Comparison of ENCODE assay signal across 16 mouse cellular contexts in genomic region chr17:26175248-26175647, GRCm38 (mm10). TPM values are rescaled to one million over a fixed set of nuclear protein-coding genes. Genes with fewer than 3 reads are reported as not detected.
DNase-seq lines count a peak whose midpoint lies in the region; ATAC-seq and TF ChIP-seq lines count a peak whose summit lies in the region.
"Not testable (repeated sequence)": the region's sequence is repeated elsewhere in the genome, so short reads cannot be mapped to it uniquely, and the experiment has no call there.
"Had no signal": no experiment of that assay in that cellular context is flagged by ENCODE, and none has a peak within 500 bp of the region (broad histone marks: within the 10 kb centered on the region; RNA-seq: fewer than 3 reads in every experiment).

No protein-coding gene starts in this region.

- H3K27me3 ChIP-seq in ES-Bruce4 (ENCODE audit: control insufficient read depth, insufficient read depth, low read length, poor library complexity, severe bottlenecking); Patski; heart, postnatal 0 days (ENCODE audit: control insufficient read depth, insufficient read depth, low read length); kidney, postnatal 0 days (ENCODE audit: insufficient read depth, low read length); liver, embryonic 14.5 days (ENCODE audit: control insufficient read depth, insufficient read depth, low read length); lung, postnatal 0 days (replicated peaks; ENCODE audit: insufficient read depth, low read length); stomach, postnatal 0 days (ENCODE audit: control insufficient read depth, insufficient read depth, low read length): not testable (repeated sequence)

- not testable (repeated sequence) for H3K4me1 ChIP-seq in ES-Bruce4 (ENCODE audit: control insufficient read depth, insufficient read depth, low read length); heart, postnatal 0 days (ENCODE audit: control insufficient read depth, insufficient read depth); kidney, postnatal 0 days (replicated peaks; ENCODE audit: insufficient read depth, low read length); liver, embryonic 14.5 days (replicated peaks; ENCODE audit: control insufficient read depth in 2 of 2, insufficient read depth in 2 of 2, low read length in 1 of 2); lung, postnatal 0 days (ENCODE audit: insufficient read depth, low read depth, low read length); stomach, postnatal 0 days (replicated peaks; ENCODE audit: control insufficient read depth, insufficient read depth)

- H3K4me3 ChIP-seq in ES-Bruce4 (ENCODE audit: low read depth, low read length); gastrocnemius, adult 2 months; heart, postnatal 0 days (ENCODE audit: low read depth, low read length); kidney, postnatal 0 days (replicated peaks; ENCODE audit: low read depth, low read length); liver, embryonic 14.5 days (ENCODE audit: insufficient read depth in 1 of 2, low read depth in 2 of 2, low read length in 2 of 2); lung, postnatal 0 days (ENCODE audit: low read depth, low read length); stomach, postnatal 0 days (ENCODE audit: low read depth, low read length): not testable (repeated sequence)

- not testable (repeated sequence) for ATAC-seq in Patski; heart, postnatal 0 days (ENCODE audit: insufficient read depth, low read depth); kidney, postnatal 0 days (replicated peaks; ENCODE audit: low FRiP score, low read depth); liver, embryonic 14.5 days (ENCODE audit: insufficient read depth); lung, postnatal 0 days; stomach, postnatal 0 days (ENCODE audit: low FRiP score, low TSS enrichment)

- CTCF ChIA-PET in Patski (lab: Charles Lee): interaction anchor here (1.4 kb wide), 1 partner anchor 29 kb away, joined by 4 read pairs; no protein-coding TSS in a partner anchor

- intact Hi-C loops in gastrocnemius, adult 2 months (cut with DNase I): not testable (repeated sequence)

- H3K4me2 ChIP-seq in heart, postnatal 0 days (ENCODE audit: low read depth, low read length); kidney, postnatal 0 days (ENCODE audit: low read length); liver, embryonic 14.5 days (ENCODE audit: low read depth); lung, postnatal 0 days (replicated peaks; ENCODE audit: low read depth, low read length); stomach, postnatal 0 days (replicated peaks; ENCODE audit: low read depth): not testable (repeated sequence)

- in situ Hi-C loops in Patski (cut with MboI; ENCODE audit: low pct_unique_long_range_greater_than_20kb): not testable (repeated sequence)

- H3K27ac ChIP-seq in ES-Bruce4 (ENCODE audit: insufficient read depth, low read length); gastrocnemius, adult 2 months; heart, postnatal 0 days (ENCODE audit: low read depth); kidney, postnatal 0 days; liver, embryonic 14.5 days; lung, postnatal 0 days (ENCODE audit: low read length); stomach, postnatal 0 days (replicated peaks): not testable (repeated sequence)

- WGBS in heart, postnatal 0 days: 84% methylated on average over 2 of the region's 2 CpGs
- WGBS in kidney, postnatal 0 days: 88% methylated on average over 2 of the region's 2 CpGs
- WGBS in liver, embryonic 14.5 days (ENCODE audit: insufficient replicate concordance): 70% methylated on average over 2 of the region's 2 CpGs
- WGBS in lung, postnatal 0 days: 88% methylated on average over 2 of the region's 2 CpGs
- WGBS in stomach, postnatal 0 days: 79% methylated on average over 2 of the region's 2 CpGs

- TF ChIP-seq POLR2A in ES-Bruce4 (IDR thresholded peaks at IDR 0.05; ENCODE audit: insufficient read depth, low read length): not testable (repeated sequence)

- not testable (repeated sequence) for DNase-seq in Patski (ENCODE audit: low read depth, low spot score); gastrocnemius, adult 2 months; heart, postnatal 0 days (ENCODE audit: low spot score); liver, embryonic 14.5 days (ENCODE audit: low read depth in 3 of 3, low spot score in 3 of 3); lung, postnatal 0 days (ENCODE audit: low spot score); stomach, postnatal 0 days (ENCODE audit: low spot score)
- peak; percentile 16 for DNase-seq in kidney, postnatal 0 days (ENCODE audit: low spot score)

- POLR2A ChIA-PET in Patski (lab: Charles Lee): interaction anchor here (0.6 kb wide), 1 partner anchor 364 kb away, joined by 3 read pairs; no protein-coding TSS in a partner anchor

- TF ChIP-seq CTCF in ES-Bruce4 (IDR thresholded peaks at IDR 0.05; ENCODE audit: low read depth, low read length): peak; percentile 11
- peak; percentile 32 for TF ChIP-seq CTCF in Patski (IDR thresholded peaks at IDR 0.05)
- peak; percentile 30; the same call in 1 of the 2 replicates for TF ChIP-seq CTCF in gastrocnemius, adult 2 months (IDR thresholded peaks at IDR 0.05)
- TF ChIP-seq CTCF in heart, postnatal 0 days (IDR thresholded peaks at IDR 0.05; ENCODE audit: low read depth): peak; percentile 8; the same call in 1 of the 2 replicates
- peak; percentile 47; the same call in 1 of the 2 replicates for TF ChIP-seq CTCF in kidney, postnatal 0 days (IDR thresholded peaks at IDR 0.05; ENCODE audit: low read depth)
- TF ChIP-seq CTCF in liver, embryonic 14.5 days (IDR thresholded peaks at IDR 0.05; ENCODE audit: low read depth): peak; percentile 40
- TF ChIP-seq CTCF in lung, postnatal 0 days (IDR thresholded peaks at IDR 0.05): peak; percentile 39; the same call in 1 of the 2 replicates
- TF ChIP-seq CTCF in stomach, postnatal 0 days (IDR thresholded peaks at IDR 0.05; ENCODE audit: low read depth): peak; percentile 48

- H3K9me3 ChIP-seq in ES-Bruce4 (replicated peaks; ENCODE audit: control insufficient read depth, insufficient read depth, low read length, poor library complexity, severe bottlenecking); heart, postnatal 0 days (replicated peaks; ENCODE audit: control insufficient read depth, low read length); kidney, postnatal 0 days (replicated peaks; ENCODE audit: low read length); liver, embryonic 14.5 days (ENCODE audit: control insufficient read depth, low read length); lung, postnatal 0 days (ENCODE audit: low read length); stomach, postnatal 0 days (ENCODE audit: control insufficient read depth, low read length): not testable (repeated sequence)

- H3K9ac ChIP-seq in ES-Bruce4 (ENCODE audit: low read depth, poor library complexity, severe bottlenecking); heart, postnatal 0 days (replicated peaks; ENCODE audit: low read depth, low read length); kidney, postnatal 0 days (ENCODE audit: low read depth, low read length); liver, embryonic 14.5 days (replicated peaks); lung, postnatal 0 days (replicated peaks; ENCODE audit: low read depth); stomach, postnatal 0 days (ENCODE audit: low read length): not testable (repeated sequence)

- TF ChIP-seq EP300 in ES-Bruce4 (IDR thresholded peaks at IDR 0.05; ENCODE audit: insufficient read depth, low read depth, low read length); heart, postnatal 0 days (IDR thresholded peaks at IDR 0.05; ENCODE audit: low read depth); liver, embryonic 14.5 days (IDR thresholded peaks at IDR 0.05; ENCODE audit: low read depth); lung, postnatal 0 days (IDR thresholded peaks at IDR 0.05); stomach, postnatal 0 days (optimal IDR thresholded peaks at IDR 0.05): not testable (repeated sequence)

- H3K36me3 ChIP-seq in ES-Bruce4 (ENCODE audit: control insufficient read depth, insufficient read depth, low read length, poor library complexity, severe bottlenecking): peaks cover 15% of the 10 kb centered on the region
- peaks cover 13% of the 10 kb centered on the region; the same call in 1 of the 2 replicates for H3K36me3 ChIP-seq in heart, postnatal 0 days (replicated peaks; ENCODE audit: control insufficient read depth, insufficient read depth, low read length)
- H3K36me3 ChIP-seq in kidney, postnatal 0 days (ENCODE audit: insufficient read depth, low read length): 0 out of 2 replicates have a peak, but pooled peaks cover 12% of the 10 kb centered on the region
- H3K36me3 ChIP-seq in liver, embryonic 14.5 days (replicated peaks; ENCODE audit: control insufficient read depth, insufficient read depth, low read depth); lung, postnatal 0 days (ENCODE audit: insufficient read depth, low read length); stomach, postnatal 0 days (ENCODE audit: control insufficient read depth, insufficient read depth, low read length): not testable (repeated sequence)

RNA-seq across cellular contexts. Expression of gene Pdia2, which starts 23.6 kb away (rescaled TPM):
- polyA plus RNA-seq in ES-Bruce4 (2011; ENCODE audit: insufficient read depth, insufficient read length, low read depth, missing spikeins) (0.43 TPM in 1 of 2 replicates, not detected in the other), Patski (2021) (0.22 TPM)
- total RNA-seq in gastrocnemius, adult 2 months (2021): not detected
- 0.85 TPM in 1 of 2 replicates, not detected in the other for total RNA-seq in heart, postnatal 0 days (2014; rRNA removed; ENCODE audit: low replicate concordance)
- polyA plus RNA-seq in heart, postnatal 0 days (2015; fragmentation: Nextera tagmentation; extraction: Ambion mirVana): 0.10 TPM in 1 of 2 replicates, not detected in the other
- polyA plus RNA-seq in kidney, postnatal 0 days (2015; fragmentation: Nextera tagmentation; extraction: Ambion mirVana): 1.9 and 2.0 TPM in 2 replicates
- 22.0 and 25.9 TPM in 2 replicates for polyA plus RNA-seq in liver, embryonic 14.5 days (2012; rRNA removed)
- 86.6 and 89.7 TPM in 2 replicates for polyA plus RNA-seq in liver, embryonic 14.5 days (2014; fragmentation: Nextera tagmentation; extraction: Ambion mirVana)
- polyA plus RNA-seq in lung, postnatal 0 days (2015; fragmentation: Nextera tagmentation; extraction: Ambion mirVana): 0.40 and 0.49 TPM in 2 replicates
- polyA plus RNA-seq in stomach, postnatal 0 days (2015; fragmentation: Nextera tagmentation; extraction: Ambion mirVana): 172 and 176 TPM in 2 replicates
- total RNA-seq: gastrocnemius, adult 18-20 months; gastrocnemius, postnatal 14 days; heart, adult 18-20 months; heart, postnatal 25 days had no signal
- polyA plus RNA-seq: CD4-positive, CD25-positive, alpha-beta regulatory T cell, adult 4 months; forebrain, embryonic 15.5 days had no signal

RNA-seq across cellular contexts. Expression of gene Rgs11, which starts 27.5 kb away (rescaled TPM):
- polyA plus RNA-seq in ES-Bruce4 (2011; ENCODE audit: insufficient read depth, insufficient read length, low read depth, missing spikeins): 2.4 and 4.2 TPM in 2 replicates
- polyA plus RNA-seq in Patski (2021): 0.76 TPM
- under 1 TPM; 0.33 to 0.54 TPM for total RNA-seq in gastrocnemius, adult 2 months (2021)
- total RNA-seq in heart, postnatal 0 days (2014; rRNA removed; ENCODE audit: low replicate concordance): 1.5 and 6.4 TPM in 2 replicates
- 1.2 and 1.5 TPM in 2 replicates for polyA plus RNA-seq in heart, postnatal 0 days (2015; fragmentation: Nextera tagmentation; extraction: Ambion mirVana)
- polyA plus RNA-seq in kidney, postnatal 0 days (2015; fragmentation: Nextera tagmentation; extraction: Ambion mirVana): 9.1 and 11.1 TPM in 2 replicates
- polyA plus RNA-seq in liver, embryonic 14.5 days (2012; rRNA removed): 0.35 and 0.48 TPM in 2 replicates
- 0.10 and 0.28 TPM in 2 replicates for polyA plus RNA-seq in liver, embryonic 14.5 days (2014; fragmentation: Nextera tagmentation; extraction: Ambion mirVana)
- 11.8 and 12.0 TPM in 2 replicates for polyA plus RNA-seq in lung, postnatal 0 days (2015; fragmentation: Nextera tagmentation; extraction: Ambion mirVana)
- 24.4 and 27.5 TPM in 2 replicates for polyA plus RNA-seq in stomach, postnatal 0 days (2015; fragmentation: Nextera tagmentation; extraction: Ambion mirVana)
- polyA plus RNA-seq: C2C12 had no signal

RNA-seq across cellular contexts. Expression of gene Arhgdig, which starts 32.3 kb away (rescaled TPM):
- polyA plus RNA-seq in ES-Bruce4 (2011; ENCODE audit: insufficient read depth, insufficient read length, low read depth, missing spikeins): 9.5 and 9.8 TPM in 2 replicates
- 17.0 TPM for polyA plus RNA-seq in Patski (2021)
- under 1 TPM; 0.53 to 0.64 TPM for total RNA-seq in gastrocnemius, adult 2 months (2021)
- total RNA-seq in heart, postnatal 0 days (2014; rRNA removed; ENCODE audit: low replicate concordance): 0.58 and 1.9 TPM in 2 replicates
- 1.4 TPM in 2 replicates for polyA plus RNA-seq in heart, postnatal 0 days (2015; fragmentation: Nextera tagmentation; extraction: Ambion mirVana)
- polyA plus RNA-seq in kidney, postnatal 0 days (2015; fragmentation: Nextera tagmentation; extraction: Ambion mirVana): 16.8 and 22.4 TPM in 2 replicates
- 10.6 and 11.6 TPM in 2 replicates for polyA plus RNA-seq in liver, embryonic 14.5 days (2012; rRNA removed)
- polyA plus RNA-seq in liver, embryonic 14.5 days (2014; fragmentation: Nextera tagmentation; extraction: Ambion mirVana): 15.9 and 22.8 TPM in 2 replicates
- 22.9 and 23.8 TPM in 2 replicates for polyA plus RNA-seq in lung, postnatal 0 days (2015; fragmentation: Nextera tagmentation; extraction: Ambion mirVana)
- polyA plus RNA-seq in stomach, postnatal 0 days (2015; fragmentation: Nextera tagmentation; extraction: Ambion mirVana): 133 and 139 TPM in 2 replicates
- total RNA-seq: hematopoietic stem cell, adult 5-6 weeks had no signal
- polyA plus RNA-seq: CD4-positive, CD25-positive, alpha-beta regulatory T cell, adult 4 months had no signal

RNA-seq across cellular contexts. Expression of gene Axin1, which starts 36.8 kb away (rescaled TPM):
- polyA plus RNA-seq in ES-Bruce4 (2011; ENCODE audit: insufficient read depth, insufficient read length, low read depth, missing spikeins) (40.5 and 41.0 TPM in 2 replicates), Patski (2021) (71.8 TPM)
- 10 to 100 TPM; 15.9 TPM for total RNA-seq in gastrocnemius, adult 2 months (2021)
- 15.9 and 21.2 TPM in 2 replicates for total RNA-seq in heart, postnatal 0 days (2014; rRNA removed; ENCODE audit: low replicate concordance)
- polyA plus RNA-seq in heart, postnatal 0 days (2015; fragmentation: Nextera tagmentation; extraction: Ambion mirVana): 3.3 and 4.2 TPM in 2 replicates
- polyA plus RNA-seq in kidney, postnatal 0 days (2015; fragmentation: Nextera tagmentation; extraction: Ambion mirVana): 11.1 and 19.4 TPM in 2 replicates
- polyA plus RNA-seq in liver, embryonic 14.5 days (2012; rRNA removed): 6.5 and 8.7 TPM in 2 replicates
- 3.8 and 6.0 TPM in 2 replicates for polyA plus RNA-seq in liver, embryonic 14.5 days (2014; fragmentation: Nextera tagmentation; extraction: Ambion mirVana)
- 10.2 and 10.5 TPM in 2 replicates for polyA plus RNA-seq in lung, postnatal 0 days (2015; fragmentation: Nextera tagmentation; extraction: Ambion mirVana)
- 10.9 and 12.4 TPM in 2 replicates for polyA plus RNA-seq in stomach, postnatal 0 days (2015; fragmentation: Nextera tagmentation; extraction: Ambion mirVana)

RNA-seq across cellular contexts. Expression of gene Mrpl28, which starts 51.9 kb away (rescaled TPM):
- polyA plus RNA-seq in ES-Bruce4 (2011; ENCODE audit: insufficient read depth, insufficient read length, low read depth, missing spikeins) (97.6 and 105 TPM in 2 replicates), Patski (2021) (118 TPM)
- total RNA-seq in gastrocnemius, adult 2 months (2021): 10 to 100 TPM; 54.1 to 73.2 TPM
- 213 and 275 TPM in 2 replicates for total RNA-seq in heart, postnatal 0 days (2014; rRNA removed; ENCODE audit: low replicate concordance)
- polyA plus RNA-seq in heart, postnatal 0 days (2015; fragmentation: Nextera tagmentation; extraction: Ambion mirVana): 222 and 226 TPM in 2 replicates
- polyA plus RNA-seq in kidney, postnatal 0 days (2015; fragmentation: Nextera tagmentation; extraction: Ambion mirVana): 175 and 192 TPM in 2 replicates
- polyA plus RNA-seq in liver, embryonic 14.5 days (2012; rRNA removed): 47.8 and 58.0 TPM in 2 replicates
- polyA plus RNA-seq in liver, embryonic 14.5 days (2014; fragmentation: Nextera tagmentation; extraction: Ambion mirVana): 121 and 129 TPM in 2 replicates
- polyA plus RNA-seq in lung, postnatal 0 days (2015; fragmentation: Nextera tagmentation; extraction: Ambion mirVana): 109 and 110 TPM in 2 replicates
- polyA plus RNA-seq in stomach, postnatal 0 days (2015; fragmentation: Nextera tagmentation; extraction: Ambion mirVana): 134 and 135 TPM in 2 replicates
